In the genomic region with DNA sequence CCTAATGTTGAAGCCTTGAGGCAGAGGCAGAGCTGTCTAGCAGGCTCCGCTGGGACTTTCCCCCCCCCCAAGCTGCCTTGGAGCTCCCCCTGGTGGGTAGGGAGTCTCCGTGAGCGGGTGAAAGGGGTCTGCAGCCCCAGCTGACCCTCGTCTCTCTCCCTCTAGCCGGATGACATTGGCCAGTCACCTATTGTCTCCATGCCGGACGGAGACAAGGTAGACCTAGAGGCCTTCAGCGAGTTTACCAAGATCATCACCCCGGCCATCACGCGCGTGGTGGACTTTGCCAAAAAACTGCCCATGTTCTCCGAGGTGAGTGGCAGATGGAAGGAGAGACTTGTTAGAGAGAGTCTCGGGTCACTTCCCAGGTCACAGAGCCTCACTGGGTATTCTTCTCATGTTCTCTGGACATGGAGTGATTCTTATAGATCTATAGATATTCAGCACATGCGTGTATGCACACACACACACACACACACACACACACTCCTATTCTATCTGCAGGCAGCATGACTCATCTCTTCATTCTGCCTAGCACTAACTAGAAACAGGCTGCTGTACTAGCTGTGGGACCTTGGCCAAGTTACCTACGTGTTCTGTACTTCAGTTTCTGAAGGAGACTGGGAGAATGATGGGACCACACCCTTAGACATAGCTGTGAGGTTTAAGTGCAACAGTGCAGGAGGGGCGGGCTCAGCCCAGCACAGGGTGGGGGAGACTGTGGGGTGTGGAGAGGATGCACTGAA, we compare ENCODE assay signal across 8 mouse cellular contexts. TPM values are rescaled to one million over a fixed set of nuclear protein-coding genes. Genes with fewer than 3 reads are reported as not detected.
DNase-seq lines count a peak whose midpoint lies in the region; ATAC-seq and TF ChIP-seq lines count a peak whose summit lies in the region.

No protein-coding gene starts in this region.

- H3K27ac ChIP-seq in heart, postnatal 0 days (ENCODE audit: low read depth): peak overlapping the region; percentile 43
- H3K27ac ChIP-seq in lung, embryonic 16.5 days (ENCODE audit: low read length): peak overlapping the region; percentile 83

- H3K9ac ChIP-seq in heart, postnatal 0 days (replicated peaks; ENCODE audit: low read depth, low read length): no peak overlapping the region
- no peak overlapping the region for H3K9ac ChIP-seq in lung, embryonic 16.5 days (ENCODE audit: low read length)

- no peaks in the 10 kb centered on the region for H3K27me3 ChIP-seq in heart, postnatal 0 days (ENCODE audit: control insufficient read depth, insufficient read depth, low read length)
- H3K27me3 ChIP-seq in lung, embryonic 16.5 days (ENCODE audit: control insufficient read depth, insufficient read depth, low read depth, low read length): no peaks in the 10 kb centered on the region

- peaks cover 57% of the 10 kb centered on the region for H3K36me3 ChIP-seq in heart, postnatal 0 days (replicated peaks; ENCODE audit: control insufficient read depth, insufficient read depth, low read length)
- H3K36me3 ChIP-seq in lung, embryonic 16.5 days (ENCODE audit: control insufficient read depth, insufficient read depth, low read length): peaks cover 29% of the 10 kb centered on the region

- no peak for ATAC-seq in heart, postnatal 0 days (ENCODE audit: insufficient read depth, low read depth)
- ATAC-seq in lung, embryonic 16.5 days (ENCODE audit: low read depth): peak; percentile 76
- no peak for ATAC-seq in megakaryocyte, adult 5-6 weeks (ENCODE audit: poor library complexity, severe bottlenecking)

- DNase-seq in frontal cortex, adult 2 months (ENCODE audit: extremely low spot score in 1 of 2, low spot score in 1 of 2): peak; percentile 81 to 85
- DNase-seq in frontal cortex, postnatal 36 days (ENCODE audit: low spot score in 2 of 2): no peak
- DNase-seq in right cerebral cortex, postnatal 10 days (ENCODE audit: low spot score in 2 of 2): peak; percentile 62 to 73
- no peak for DNase-seq in right cerebral cortex, postnatal 4 days
- DNase-seq in heart, postnatal 0 days (ENCODE audit: low spot score): no peak
- no peak for DNase-seq in cerebellum, adult 8-10 months

- H3K9me3 ChIP-seq in heart, postnatal 0 days (replicated peaks; ENCODE audit: control insufficient read depth, low read length): no peaks in the 10 kb centered on the region
- no peaks in the 10 kb centered on the region for H3K9me3 ChIP-seq in lung, embryonic 16.5 days (ENCODE audit: control insufficient read depth, low read length)

- H3K4me3 ChIP-seq in heart, postnatal 0 days (ENCODE audit: low read depth, low read length): no peak overlapping the region
- no peak overlapping the region for H3K4me3 ChIP-seq in lung, embryonic 16.5 days (ENCODE audit: low read length)

- no peak for TF ChIP-seq EP300 in heart, postnatal 0 days (IDR thresholded peaks at IDR 0.05; ENCODE audit: low read depth)

- H3K4me1 ChIP-seq in heart, postnatal 0 days (ENCODE audit: control insufficient read depth, insufficient read depth): peaks cover 28% of the 10 kb centered on the region
- peaks cover 44% of the 10 kb centered on the region for H3K4me1 ChIP-seq in lung, embryonic 16.5 days (replicated peaks; ENCODE audit: control insufficient read depth, insufficient read depth, low read length)

- WGBS in heart, postnatal 0 days: 56% methylated on average over 17 of the region's 17 CpGs
- 56% methylated on average over 17 of the region's 17 CpGs for WGBS in lung, embryonic 16.5 days

- H3K4me2 ChIP-seq in heart, postnatal 0 days (ENCODE audit: low read depth, low read length): no peak overlapping the region
- no peak overlapping the region for H3K4me2 ChIP-seq in lung, embryonic 16.5 days (ENCODE audit: low read depth, low read length)

- TF ChIP-seq CTCF in heart, postnatal 0 days (IDR thresholded peaks at IDR 0.05; ENCODE audit: low read depth): peak; percentile 53

RNA-seq across cellular contexts. Expression of a gene that starts 12.2 kb away (rescaled TPM):
- polyA plus RNA-seq in frontal cortex, adult 2 months (2012; rRNA removed): 124 and 126 TPM in 2 replicates
- total RNA-seq in heart, postnatal 0 days (2014; rRNA removed; ENCODE audit: low replicate concordance): 21.0 and 24.3 TPM in 2 replicates
- polyA plus RNA-seq in heart, postnatal 0 days (2015; fragmentation: Nextera tagmentation; extraction: Ambion mirVana): 10.2 and 10.7 TPM in 2 replicates
- 1.4 and 1.6 TPM in 2 replicates for polyA plus RNA-seq in lung, embryonic 16.5 days (2015; fragmentation: Nextera tagmentation; extraction: Ambion mirVana)
- total RNA-seq in megakaryocyte, adult 5-6 weeks (2015): 0.11 and 0.25 TPM in 2 replicates
- total RNA-seq in megakaryocyte, adult 5-6 weeks (2017): 0.12 and 0.37 TPM in 2 replicates

RNA-seq across cellular contexts. Expression of a gene that starts 22.5 kb away (rescaled TPM):
- polyA plus RNA-seq in frontal cortex, adult 2 months (2012; rRNA removed): 770 and 851 TPM in 2 replicates
- total RNA-seq in heart, postnatal 0 days (2014; rRNA removed; ENCODE audit: low replicate concordance): 188 and 234 TPM in 2 replicates
- 40.8 and 44.0 TPM in 2 replicates for polyA plus RNA-seq in heart, postnatal 0 days (2015; fragmentation: Nextera tagmentation; extraction: Ambion mirVana)
- 36.3 and 36.4 TPM in 2 replicates for polyA plus RNA-seq in lung, embryonic 16.5 days (2015; fragmentation: Nextera tagmentation; extraction: Ambion mirVana)
- 10.0 and 11.6 TPM in 2 replicates for total RNA-seq in megakaryocyte, adult 5-6 weeks (2015)
- 8.0 and 9.0 TPM in 2 replicates for total RNA-seq in megakaryocyte, adult 5-6 weeks (2017)

RNA-seq across cellular contexts. Expression of a gene that starts 32.4 kb away (rescaled TPM):
- 112 and 123 TPM in 2 replicates for polyA plus RNA-seq in frontal cortex, adult 2 months (2012; rRNA removed)
- total RNA-seq in heart, postnatal 0 days (2014; rRNA removed; ENCODE audit: low replicate concordance): 47.4 and 54.6 TPM in 2 replicates
- 11.3 and 12.6 TPM in 2 replicates for polyA plus RNA-seq in heart, postnatal 0 days (2015; fragmentation: Nextera tagmentation; extraction: Ambion mirVana)
- polyA plus RNA-seq in lung, embryonic 16.5 days (2015; fragmentation: Nextera tagmentation; extraction: Ambion mirVana): 19.4 and 20.3 TPM in 2 replicates
- total RNA-seq in megakaryocyte, adult 5-6 weeks (2015): 73.7 and 74.9 TPM in 2 replicates
- total RNA-seq in megakaryocyte, adult 5-6 weeks (2017): 111 and 119 TPM in 2 replicates

RNA-seq across cellular contexts. Expression of a gene that starts 33.7 kb away (rescaled TPM):
- polyA plus RNA-seq in frontal cortex, adult 2 months (2012; rRNA removed): 137 and 157 TPM in 2 replicates
- total RNA-seq in heart, postnatal 0 days (2014; rRNA removed; ENCODE audit: low replicate concordance): 39.9 and 48.0 TPM in 2 replicates
- polyA plus RNA-seq in heart, postnatal 0 days (2015; fragmentation: Nextera tagmentation; extraction: Ambion mirVana): 21.9 and 23.3 TPM in 2 replicates
- 56.6 and 57.8 TPM in 2 replicates for polyA plus RNA-seq in lung, embryonic 16.5 days (2015; fragmentation: Nextera tagmentation; extraction: Ambion mirVana)
- total RNA-seq in megakaryocyte, adult 5-6 weeks (2015): 17.9 and 21.5 TPM in 2 replicates
- total RNA-seq in megakaryocyte, adult 5-6 weeks (2017): 22.6 and 31.3 TPM in 2 replicates

RNA-seq across cellular contexts. Expression of a gene that starts 41.8 kb away (rescaled TPM):
- polyA plus RNA-seq in frontal cortex, adult 2 months (2012; rRNA removed): 47.8 TPM in 2 replicates
- total RNA-seq in heart, postnatal 0 days (2014; rRNA removed; ENCODE audit: low replicate concordance): 6.8 and 9.7 TPM in 2 replicates
- polyA plus RNA-seq in heart, postnatal 0 days (2015; fragmentation: Nextera tagmentation; extraction: Ambion mirVana): 11.6 and 11.9 TPM in 2 replicates
- 33.2 and 36.6 TPM in 2 replicates for polyA plus RNA-seq in lung, embryonic 16.5 days (2015; fragmentation: Nextera tagmentation; extraction: Ambion mirVana)
- total RNA-seq in megakaryocyte, adult 5-6 weeks (2015): 35.6 and 39.9 TPM in 2 replicates
- total RNA-seq in megakaryocyte, adult 5-6 weeks (2017): 32.1 and 33.2 TPM in 2 replicates

Comparison
In these comparisons a context has a peak if more than half of its experiments do, and no peak if none do; other contexts are left out.
1. DNase-seq: peak in frontal cortex, adult 2 months (2 of 2) and right cerebral cortex, postnatal 10 days (2 of 2); none in frontal cortex, postnatal 36 days (0 of 2), right cerebral cortex, postnatal 4 days (single experiment), heart, postnatal 0 days (single experiment) and cerebellum, adult 8-10 months (single experiment).
2. RNA of a gene that starts 12.2 kb away (polyA plus RNA-seq): 124 to 126 TPM in frontal cortex, adult 2 months; 10.2 to 10.7 TPM in heart, postnatal 0 days and 1.4 to 1.6 TPM in lung, embryonic 16.5 days; every median in the first group is over 10 times any median in the second.
3. RNA of a gene that starts 22.5 kb away (polyA plus RNA-seq): 770 to 851 TPM in frontal cortex, adult 2 months; 40.8 to 44.0 TPM in heart, postnatal 0 days and 36.3 to 36.4 TPM in lung, embryonic 16.5 days; every median in the first group is over 10 times any median in the second.